Mouse (Mus musculus): ENCODE measurements around the gene Hoxb3. TPM values are rescaled to one million over a fixed set of nuclear protein-coding genes. Genes with fewer than 3 reads are reported as not detected.

Gene Hoxb3
- polyA plus RNA-seq, 1 experiment from 2014 or later = 0.26 TPM

- Histone ChIP-seq H3K4me1 (replicated peaks) (no peaks in the 10 kb centered on the region), H3K27me3 (peaks cover 92% of the 10 kb centered on the region), H3K36me3 (replicated peaks) (no peaks in the 10 kb centered on the region), H3K9me3 (replicated peaks) (no peaks in the 10 kb centered on the region), H3K4me3 (replicated peaks) (no peak overlapping the region), H3K9ac (no peak overlapping the region), H3K4me2 (no peak overlapping the region), H3K27ac (replicated peaks) (no peak overlapping the region)
- ATAC-seq (ENCODE audit: insufficient read depth) = no peak
- 30% methylated on average over 7 of the region's 7 CpGs for WGBS (ENCODE audit: insufficient replicate concordance)
These were observed 46.0 kb downstream of the Hoxb3 start for GRCm38 (mm10) chr11:96369140-96369539.

GRCm38 (mm10) chr11:96371726-96372125 is 48.6 kb downstream of the Hoxb3 start:
- no peak overlapping the region for H3K27ac ChIP-seq (replicated peaks)
- H3K9me3 ChIP-seq (replicated peaks) = no peaks in the 10 kb centered on the region
- no peaks in the 10 kb centered on the region for H3K36me3 ChIP-seq (replicated peaks)
- no peak for ATAC-seq (ENCODE audit: insufficient read depth)
- no peak overlapping the region for H3K4me3 ChIP-seq (replicated peaks)
- no peak overlapping the region for H3K4me2 ChIP-seq
- H3K9ac ChIP-seq = no peak overlapping the region
- H3K27me3 ChIP-seq = peaks cover 91% of the 10 kb centered on the region
- 35% methylated on average over 3 of the region's 3 CpGs for WGBS (ENCODE audit: insufficient replicate concordance)
- no peaks in the 10 kb centered on the region for H3K4me1 ChIP-seq (replicated peaks)

GRCm38 (mm10) chr11:96372519-96372918 is 49.4 kb downstream of the Hoxb3 start:
- H3K4me1 ChIP-seq (replicated peaks) = no peaks in the 10 kb centered on the region
- H3K4me3 ChIP-seq (replicated peaks) = no peak overlapping the region
- peaks cover 88% of the 10 kb centered on the region for H3K27me3 ChIP-seq
- no peak overlapping the region for H3K9ac ChIP-seq
- no peak for ATAC-seq (ENCODE audit: insufficient read depth)
- no peak overlapping the region for H3K27ac ChIP-seq (replicated peaks)
- H3K36me3 ChIP-seq (replicated peaks) = no peaks in the 10 kb centered on the region
- no peaks in the 10 kb centered on the region for H3K9me3 ChIP-seq (replicated peaks)
- H3K4me2 ChIP-seq = no peak overlapping the region
- WGBS (ENCODE audit: insufficient replicate concordance) = 21% methylated on average over 3 of the region's 3 CpGs

GRCm38 (mm10) chr11:96374810-96375209 is 51.7 kb downstream of the Hoxb3 start:
- no peak for ATAC-seq (ENCODE audit: insufficient read depth)
- WGBS (ENCODE audit: insufficient replicate concordance) = 29% methylated on average over 7 of the region's 7 CpGs
- H3K27me3 ChIP-seq = peaks cover 71% of the 10 kb centered on the region

GRCm38 (mm10) chr11:96383381-96383780 is 60.3 kb downstream of the Hoxb3 start:
- no peaks in the 10 kb centered on the region for H3K4me1 ChIP-seq (replicated peaks)
- H3K9ac ChIP-seq = no peak overlapping the region
- H3K4me3 ChIP-seq (replicated peaks) = no peak overlapping the region
- no peak overlapping the region for H3K4me2 ChIP-seq
- 50% methylated on average over 5 of the region's 5 CpGs for WGBS (ENCODE audit: insufficient replicate concordance)
- peaks cover 50% of the 10 kb centered on the region for H3K27me3 ChIP-seq
- H3K9me3 ChIP-seq (replicated peaks) = no peaks in the 10 kb centered on the region
- no peak overlapping the region for H3K27ac ChIP-seq (replicated peaks)
- H3K36me3 ChIP-seq (replicated peaks) = no peaks in the 10 kb centered on the region
- ATAC-seq (ENCODE audit: insufficient read depth) = no peak

More at GRCm38 (mm10) chr11:96374810-96375209, 51.7 kb downstream of the Hoxb3 start:
- no peaks in the 10 kb centered on the region for H3K36me3 ChIP-seq (replicated peaks)
- H3K9ac ChIP-seq = no peak overlapping the region
- no peak overlapping the region for H3K27ac ChIP-seq (replicated peaks)
- H3K4me1 ChIP-seq (replicated peaks) = no peaks in the 10 kb centered on the region
- H3K9me3 ChIP-seq (replicated peaks) = no peaks in the 10 kb centered on the region
- no peak overlapping the region for H3K4me2 ChIP-seq
- H3K4me3 ChIP-seq (replicated peaks) = no peak overlapping the region

GRCm38 (mm10) chr11:96387635-96388034 is 64.5 kb downstream of the Hoxb3 start:
- Histone ChIP-seq H3K9ac (no peak overlapping the region), H3K27me3 (peaks cover 25% of the 10 kb centered on the region), H3K4me3 (replicated peaks) (no peak overlapping the region), H3K4me2 (no peak overlapping the region), H3K36me3 (replicated peaks) (no peaks in the 10 kb centered on the region), H3K27ac (replicated peaks) (no peak overlapping the region), H3K9me3 (replicated peaks) (no peaks in the 10 kb centered on the region), H3K4me1 (replicated peaks) (no peaks in the 10 kb centered on the region)
- no peak for ATAC-seq (ENCODE audit: insufficient read depth)
- WGBS (ENCODE audit: insufficient replicate concordance) = 71% methylated on average over 2 of the region's 2 CpGs

GRCm38 (mm10) chr11:96396772-96397626 is 73.9 kb downstream of the Hoxb3 start:
- Histone ChIP-seq H3K9me3 (replicated peaks) (no peaks in the 10 kb centered on the region), H3K36me3 (replicated peaks) (no peaks in the 10 kb centered on the region), H3K27ac (replicated peaks) (no peak overlapping the region), H3K4me2 (no peak overlapping the region), H3K4me3 (replicated peaks) (no peak overlapping the region), H3K9ac (no peak overlapping the region), H3K4me1 (replicated peaks) (no peaks in the 10 kb centered on the region), H3K27me3 (peaks cover 21% of the 10 kb centered on the region; the same call in 1 of the 2 replicates)
- WGBS (ENCODE audit: insufficient replicate concordance) = 26% methylated on average over 15 of the region's 15 CpGs
- ATAC-seq (ENCODE audit: insufficient read depth) = no peak

MicroRNA genes within 50 kb of the gene (microRNA counts, 519-probe panel; counts per million panel counts)
- 2,861 counts per million, percentile 57 among the panel's probes with 10 or more counts for microRNA mmu-miR-10a

Small RNAs within 50 kb of the gene (microRNA-seq; reads per million reads assigned to microRNA genes)
- gene Mir10a = 7,414 reads per million, percentile 92 among the genes with 10 or more reads in this experiment

Other genes with a start within 250 kb of the Hoxb3 start
- gene Atp5g1, start 247.7 kb upstream of the Hoxb3 start, polyA plus RNA-seq (2015; fragmentation: Nextera tagmentation; extraction: Ambion mirVana) = 466 and 500 TPM in 2 replicates
- gene Calcoco2, start 211.4 kb upstream of the Hoxb3 start, polyA plus RNA-seq (2015; fragmentation: Nextera tagmentation; extraction: Ambion mirVana) = not detected in 2 replicates
- not detected in 2 replicates for gene Ttll6, start 189.5 kb upstream of the Hoxb3 start, polyA plus RNA-seq (2015; fragmentation: Nextera tagmentation; extraction: Ambion mirVana)
- gene Hoxb13, start 129.0 kb upstream of the Hoxb3 start, polyA plus RNA-seq (2015; fragmentation: Nextera tagmentation; extraction: Ambion mirVana) = not detected in 2 replicates
- gene Hoxb9, start 51.9 kb upstream of the Hoxb3 start, polyA plus RNA-seq (2015; fragmentation: Nextera tagmentation; extraction: Ambion mirVana) = not detected in 2 replicates
- gene Hoxb8, start 41.4 kb upstream of the Hoxb3 start, polyA plus RNA-seq (2015; fragmentation: Nextera tagmentation; extraction: Ambion mirVana) = not detected in 2 replicates
- 0.15 and 0.24 TPM in 2 replicates for gene Hoxb7, start 36.7 kb upstream of the Hoxb3 start, polyA plus RNA-seq (2015; fragmentation: Nextera tagmentation; extraction: Ambion mirVana)
- 0.06 TPM in 1 of 2 replicates, not detected in the other for gene Hoxb6, start 30.9 kb upstream of the Hoxb3 start, polyA plus RNA-seq (2015; fragmentation: Nextera tagmentation; extraction: Ambion mirVana)
- gene Hoxb5, start 20.0 kb upstream of the Hoxb3 start, polyA plus RNA-seq (2015; fragmentation: Nextera tagmentation; extraction: Ambion mirVana) = 0.30 and 0.37 TPM in 2 replicates
- gene Hoxb4, start 5.1 kb upstream of the Hoxb3 start, polyA plus RNA-seq (2015; fragmentation: Nextera tagmentation; extraction: Ambion mirVana) = 0.10 TPM in 2 replicates
- gene Hoxb2, start 27.2 kb downstream of the Hoxb3 start, polyA plus RNA-seq (2015; fragmentation: Nextera tagmentation; extraction: Ambion mirVana) = 0.75 and 1.1 TPM in 2 replicates
- gene Hoxb1, start 42.4 kb downstream of the Hoxb3 start, polyA plus RNA-seq (2015; fragmentation: Nextera tagmentation; extraction: Ambion mirVana) = not detected in 2 replicates
- gene Skap1, start 141.3 kb downstream of the Hoxb3 start, polyA plus RNA-seq (2015; fragmentation: Nextera tagmentation; extraction: Ambion mirVana) = 0.20 TPM in 2 replicates

All from liver, embryonic 15.5 days (tissue).